Mouse (Mus musculus): ENCODE measurements around the gene Slc37a2.
"Not testable (repeated sequence)": the region's sequence is repeated elsewhere in the genome, so short reads cannot be mapped to it uniquely, and the experiment has no call there.

Gene Slc37a2

DNA sequence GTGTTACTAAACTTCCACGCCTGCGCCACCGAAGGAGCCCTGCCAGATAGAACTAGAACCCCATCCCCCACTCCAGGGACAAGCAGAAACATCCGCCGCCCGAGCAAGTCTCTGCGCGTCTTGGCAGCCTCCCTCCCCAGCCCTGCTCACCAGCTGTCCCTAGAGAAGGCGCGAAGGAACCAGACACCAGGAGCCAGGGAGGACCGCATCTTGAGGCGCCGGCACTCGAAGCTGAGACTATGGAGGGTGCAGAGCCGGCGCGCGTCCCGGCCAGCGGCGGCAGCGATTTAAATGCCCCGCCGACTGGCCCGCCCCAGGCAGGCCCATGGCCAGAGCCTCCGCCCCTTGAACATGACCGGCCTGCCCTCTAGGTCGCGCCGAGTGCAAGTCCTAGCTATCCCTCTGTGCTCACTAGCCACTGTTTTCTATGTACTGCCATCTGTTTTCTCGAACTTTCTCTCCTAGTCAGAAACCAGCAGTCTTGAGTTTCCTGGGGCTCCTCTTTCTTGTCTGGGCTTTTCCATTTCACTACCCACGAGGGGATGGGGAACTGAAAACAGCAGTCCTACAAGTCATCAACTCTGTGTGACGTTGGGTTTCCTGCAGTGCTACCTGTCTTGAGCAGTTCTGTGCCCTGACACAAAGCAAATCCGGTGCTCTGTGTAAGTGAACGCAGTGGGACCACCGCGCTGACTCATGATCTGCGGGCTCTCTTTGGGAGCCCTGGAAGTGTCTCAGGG is at the start of gene Slc37a2:
Gene Slc37a2 (minus strand): TSS at position 590 of the 740 bp plus-strand sequence.
- peak; percentile 78 for DNase-seq (ENCODE audit: extremely low read depth, insufficient read length, low spot score)

DNA sequence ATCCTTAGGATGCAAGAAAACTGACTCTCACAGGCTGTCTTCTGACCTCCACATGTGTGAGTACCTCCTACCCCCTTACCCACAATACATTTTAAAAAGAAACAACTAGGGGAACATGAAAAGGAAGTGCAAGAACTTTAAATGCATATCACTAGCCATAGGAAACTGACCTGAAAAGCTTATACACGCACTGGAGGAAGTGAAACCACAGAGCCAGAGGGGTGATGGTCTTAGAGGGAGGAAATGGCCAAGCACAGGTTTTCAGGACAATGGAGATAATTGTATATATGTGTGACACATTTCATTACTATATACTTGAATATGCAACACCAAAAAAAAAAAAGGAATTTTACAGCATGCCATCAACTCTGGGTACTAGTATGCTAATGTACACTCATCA is 46.2 kb upstream of the Slc37a2 start:
- no peak for DNase-seq (ENCODE audit: extremely low read depth, insufficient read length, low spot score)

DNA sequence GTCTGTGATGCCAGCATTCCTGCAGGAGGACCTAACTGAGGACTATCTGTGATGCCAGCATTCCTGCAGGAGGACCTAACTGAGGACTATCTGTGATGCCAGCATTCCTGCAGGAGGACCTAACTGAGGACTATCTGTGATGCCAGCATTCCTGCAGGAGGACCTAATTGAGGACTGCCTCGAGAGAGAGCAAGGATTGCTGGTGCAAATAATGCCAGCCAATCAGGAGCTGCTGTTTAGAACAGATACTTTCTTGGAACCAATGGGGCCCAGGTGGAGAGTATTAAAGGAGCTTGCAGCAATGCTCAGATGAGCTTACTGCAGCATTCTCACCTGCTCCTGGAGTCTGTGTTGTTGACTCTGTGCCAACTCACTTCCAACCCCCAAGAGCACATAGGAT is 45.0 kb upstream of the Slc37a2 start:
- DNase-seq (ENCODE audit: extremely low read depth, insufficient read length, low spot score), result not testable (repeated sequence)

- no peak for DNase-seq (ENCODE audit: extremely low read depth, insufficient read length, low spot score)
These were observed 40.0 kb upstream of the Slc37a2 start for GRCm38 (mm10) chr9:37295586-37295985.

DNA sequence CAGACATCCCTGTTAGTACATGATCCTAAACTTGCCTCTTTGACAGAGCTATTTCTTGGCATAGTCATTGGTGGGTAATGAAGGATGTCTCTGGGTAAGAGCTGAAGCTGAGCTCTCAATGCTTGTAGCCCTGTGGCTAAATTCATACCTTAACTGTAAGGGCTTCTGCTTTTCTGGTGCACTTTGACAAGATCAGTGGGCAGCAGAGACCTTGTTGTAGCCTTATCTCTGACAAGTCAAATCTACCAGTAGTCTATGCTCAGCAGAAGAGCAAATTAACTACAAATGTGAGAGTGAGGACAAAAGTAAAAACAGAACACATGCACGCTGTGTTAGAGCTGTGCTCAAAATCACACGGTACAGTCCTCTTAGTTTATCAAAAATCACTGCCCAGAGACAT is 11.1 kb upstream of the Slc37a2 start:
- no peak for DNase-seq (ENCODE audit: extremely low read depth, insufficient read length, low spot score)

- no peak for DNase-seq (ENCODE audit: extremely low read depth, insufficient read length, low spot score)
These were observed 319 bp upstream of the Slc37a2 start for GRCm38 (mm10) chr9:37255889-37256225.

- no peak for DNase-seq (ENCODE audit: extremely low read depth, insufficient read length, low spot score)
These were observed 917 bp downstream of the Slc37a2 start for GRCm38 (mm10) chr9:37254531-37255110.

DNA sequence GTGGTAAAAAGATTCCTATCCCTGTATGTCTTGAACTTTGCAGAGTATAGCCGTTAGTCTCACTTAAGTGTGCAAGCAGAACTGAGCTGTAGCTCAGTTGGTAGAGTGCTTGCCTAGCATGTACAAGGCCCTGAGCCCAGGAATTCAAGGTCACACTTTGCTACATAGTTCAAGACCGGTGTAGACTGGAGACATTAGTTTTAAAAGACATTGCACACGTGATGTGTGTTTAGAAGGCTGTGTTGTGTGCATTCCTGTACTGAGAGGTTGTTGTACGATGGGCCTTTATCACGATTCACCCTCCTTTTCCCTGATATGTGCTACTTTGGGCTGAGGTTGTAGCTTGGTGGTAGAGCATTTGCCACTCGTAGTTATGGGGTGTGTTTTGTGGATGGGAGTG is 4.9 kb downstream of the Slc37a2 start:
- DNase-seq (ENCODE audit: extremely low read depth, insufficient read length, low spot score), result no peak

DNA sequence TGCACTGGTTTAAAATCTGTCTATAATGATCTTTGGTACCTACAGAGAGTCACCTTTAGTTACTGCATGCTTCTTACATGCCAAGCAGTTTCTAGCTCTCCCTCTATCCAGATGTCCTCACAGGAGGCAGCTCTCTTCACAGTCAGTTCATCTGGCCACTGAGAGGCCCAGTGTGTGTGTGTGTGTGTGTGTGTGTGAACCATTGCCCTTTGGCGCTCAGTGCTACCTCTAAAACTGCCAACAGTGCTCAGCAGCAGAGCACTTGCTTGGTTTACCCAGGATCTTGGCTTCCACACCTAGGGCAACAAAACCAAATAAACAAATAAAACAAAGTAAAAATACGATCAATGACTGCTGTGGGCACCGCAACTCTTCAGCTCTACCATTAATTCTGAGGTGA is 5.6 kb downstream of the Slc37a2 start:
- DNase-seq (ENCODE audit: extremely low read depth, insufficient read length, low spot score), result no peak

DNA sequence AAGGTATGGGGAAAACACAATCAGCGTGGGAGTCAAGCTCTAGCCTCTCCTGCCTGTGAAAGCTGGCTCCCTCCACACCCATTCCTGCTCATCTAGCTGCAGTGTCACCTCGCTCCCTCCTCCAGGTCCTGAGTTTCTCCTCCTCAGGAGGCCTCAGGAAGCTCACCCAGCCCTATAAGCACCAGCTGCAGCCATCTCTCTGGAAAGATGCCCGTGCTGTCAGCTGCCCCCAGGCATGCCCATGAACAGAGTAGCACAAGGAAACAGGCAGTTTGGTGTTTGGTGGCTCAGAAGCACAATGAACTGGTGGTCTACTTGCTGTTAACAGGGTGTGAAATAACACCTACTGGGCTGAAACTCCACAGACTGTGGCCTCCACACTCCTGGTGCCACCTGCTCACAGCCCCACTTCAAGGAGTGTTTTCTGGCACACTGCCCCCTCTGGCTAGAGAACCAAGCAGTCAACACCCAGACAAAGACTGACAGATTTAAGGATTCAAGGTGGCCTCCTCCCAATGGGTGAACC is 7.1 kb downstream of the Slc37a2 start:
- DNase-seq (ENCODE audit: extremely low read depth, insufficient read length, low spot score), result no peak

GRCm38 (mm10) chr9:37247429-37247828 is 8.1 kb downstream of the Slc37a2 start:
- DNase-seq (ENCODE audit: extremely low read depth, insufficient read length, low spot score), result no peak

DNA sequence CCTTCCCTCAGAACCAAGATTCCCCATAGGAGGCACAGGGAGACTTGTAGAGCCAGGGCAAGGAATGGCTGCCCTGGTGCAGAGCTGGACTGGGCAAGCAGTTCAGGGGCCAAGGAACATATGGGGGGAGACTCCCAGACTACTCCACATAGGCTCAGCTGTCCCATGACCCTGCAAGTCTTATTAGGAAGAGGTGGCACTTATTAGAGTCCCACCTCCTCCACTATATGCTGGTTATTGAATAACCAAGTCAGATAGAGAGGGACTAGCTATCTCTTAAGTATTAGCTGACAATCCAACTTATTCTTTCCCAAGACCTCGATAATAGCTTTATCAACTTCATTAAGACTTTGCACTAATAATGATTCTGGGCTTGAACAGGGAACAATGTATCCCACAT is 9.7 kb downstream of the Slc37a2 start:
- no peak for DNase-seq (ENCODE audit: extremely low read depth, insufficient read length, low spot score)

GRCm38 (mm10) chr9:37245404-37245803 is 10.1 kb downstream of the Slc37a2 start:
- DNase-seq (ENCODE audit: extremely low read depth, insufficient read length, low spot score), result no peak

GRCm38 (mm10) chr9:37244600-37244999 is 10.9 kb downstream of the Slc37a2 start:
- no peak for DNase-seq (ENCODE audit: extremely low read depth, insufficient read length, low spot score)

- no peak for DNase-seq (ENCODE audit: extremely low read depth, insufficient read length, low spot score)
These were observed 12.8 kb downstream of the Slc37a2 start for GRCm38 (mm10) chr9:37242764-37243163.

GRCm38 (mm10) chr9:37235951-37236737 is 19.4 kb downstream of the Slc37a2 start:
- DNase-seq (ENCODE audit: extremely low read depth, insufficient read length, low spot score), result peak; percentile 63

DNA sequence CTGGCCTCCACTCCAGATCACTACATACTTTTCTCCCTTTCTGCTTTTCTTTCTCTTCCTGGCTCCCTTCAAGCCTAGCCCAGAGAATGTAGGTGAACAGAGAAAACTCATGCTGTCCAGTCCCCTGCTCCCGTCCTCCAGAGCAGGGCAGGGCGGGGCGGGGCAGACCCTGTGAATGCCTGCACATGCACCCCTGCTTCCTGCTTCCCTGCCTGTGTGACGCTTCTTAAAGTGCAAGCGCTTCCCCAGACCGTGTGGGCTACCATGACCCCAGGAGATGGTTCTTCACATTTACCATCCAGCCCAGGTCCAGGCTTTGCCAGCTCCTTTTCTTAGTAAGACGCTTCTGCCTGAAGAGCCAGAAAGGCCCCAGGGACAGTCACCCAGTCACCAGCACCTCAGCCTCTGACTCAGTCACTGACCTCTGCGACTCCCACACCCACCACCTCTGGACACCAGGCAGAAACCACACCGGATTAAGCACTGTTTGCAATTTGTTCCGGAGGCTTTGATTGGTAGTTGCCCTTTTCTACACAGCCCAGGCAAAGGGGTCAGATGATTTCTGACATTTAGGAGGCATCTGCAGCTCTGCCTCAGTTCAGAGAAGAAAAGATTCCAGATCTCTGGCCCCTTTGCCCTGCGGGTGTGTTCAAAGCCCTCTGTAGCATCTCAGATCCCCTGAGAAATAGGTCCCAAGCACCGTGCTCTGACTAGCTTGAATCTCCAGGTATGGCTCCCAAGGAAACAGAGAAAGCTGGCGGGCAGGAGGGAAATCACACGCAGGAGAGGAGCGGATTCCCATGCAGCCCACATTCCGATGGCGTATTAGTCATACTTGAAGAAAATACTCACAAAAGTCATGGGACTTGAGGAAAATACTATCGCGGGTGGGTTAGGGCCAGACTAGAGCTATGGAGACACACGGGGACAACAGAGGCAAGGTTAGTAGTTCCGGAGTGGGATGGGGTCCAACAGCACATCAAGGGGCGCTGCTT is 23.0 kb downstream of the Slc37a2 start:
- peak; percentile 87 for DNase-seq (ENCODE audit: extremely low read depth, insufficient read length, low spot score)

- DNase-seq (ENCODE audit: extremely low read depth, insufficient read length, low spot score), result no peak
These were observed 24.9 kb downstream of the Slc37a2 start for GRCm38 (mm10) chr9:37230486-37231195.

DNA sequence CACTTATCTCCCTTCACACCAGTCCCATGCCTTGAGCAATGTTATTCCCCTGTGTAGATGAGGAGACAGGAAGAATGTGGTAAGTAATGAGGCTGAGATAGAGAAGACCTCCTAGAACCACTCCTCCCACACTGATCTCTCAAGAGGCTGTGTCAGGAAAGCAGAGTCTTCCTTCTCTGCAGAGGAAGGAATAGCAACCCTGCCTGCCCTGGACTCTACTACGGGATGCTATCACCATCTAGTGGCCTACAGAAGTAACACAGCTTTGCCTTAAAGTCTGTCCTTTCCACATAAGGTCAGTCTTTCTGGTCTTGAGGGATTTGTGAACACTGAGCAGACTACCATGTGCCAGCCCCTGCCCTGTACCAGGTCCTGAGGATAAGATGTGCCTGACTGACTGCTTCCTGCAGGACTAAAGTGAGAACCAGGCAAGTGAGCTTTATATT is 25.6 kb downstream of the Slc37a2 start:
- DNase-seq (ENCODE audit: extremely low read depth, insufficient read length, low spot score), result no peak

- peak; percentile 54 for DNase-seq (ENCODE audit: extremely low read depth, insufficient read length, low spot score)
These were observed 30.0 kb downstream of the Slc37a2 start for GRCm38 (mm10) chr9:37225581-37225980.

All from 3134 (cell line).